Mouse (Mus musculus) T-helper 1 cell (primary cell): Measurements from ENCODE around the gene Prm3.

Experiments used
- in situ Hi-C: fragments of 300-600 bp; cut with MboI, MseI; formaldehyde crosslinking; loops from one replicate; pipeline ENCODE4 v1.15.1; 2025; ENCODE audit warnings: high pct_unique_total_duplicates

Prm3 gene

GRCm38 (mm10) chr16:10774726-10775125, 16.0 kb downstream of the Prm3 start:
- in situ Hi-C loops: loop anchor here (10.0 to 25.0 kb wide), 2 partner anchors 112 to 360 kb away; partner anchors contain the start of gene Nubp1

GRCm38 (mm10) chr16:10773543-10773942, 17.2 kb downstream of the Prm3 start:
- in situ Hi-C loops: loop anchor here (10.0 to 25.0 kb wide), 2 partner anchors 111 to 359 kb away; partner anchors contain the start of gene Nubp1

GRCm38 (mm10) chr16:10771769-10772510, 18.8 kb downstream of the Prm3 start:
- in situ Hi-C loops: loop anchor here (10.0 to 25.0 kb wide), 2 partner anchors 110 to 357 kb away; partner anchors contain the start of gene Nubp1

- in situ Hi-C loops: loop anchor here (10.0 to 25.0 kb wide), 2 partner anchors 108 to 356 kb away; partner anchors contain the start of gene Nubp1
Measured at GRCm38 (mm10) chr16:10770531-10771325, 20.0 kb downstream of the Prm3 start.

- in situ Hi-C loops: loop anchor here (10.0 to 25.0 kb wide), 2 partner anchors 107 to 355 kb away; partner anchors contain the start of gene Nubp1
Measured at GRCm38 (mm10) chr16:10769661-10770060, 21.1 kb downstream of the Prm3 start.

GRCm38 (mm10) chr16:10768821-10769220, 21.9 kb downstream of the Prm3 start:
- in situ Hi-C loops: loop anchor here (25.0 kb wide), 1 partner anchor 107 kb away; no protein-coding TSS in a partner anchor

GRCm38 (mm10) chr16:10767158-10767557, 23.6 kb downstream of the Prm3 start:
- in situ Hi-C loops: loop anchor here (25.0 kb wide), 1 partner anchor 105 kb away; no protein-coding TSS in a partner anchor

- in situ Hi-C loops: loop anchor here (25.0 kb wide), 1 partner anchor 102 kb away; no protein-coding TSS in a partner anchor
Measured at GRCm38 (mm10) chr16:10764323-10764722, 26.4 kb downstream of the Prm3 start.

GRCm38 (mm10) chr16:10763540-10764264, 27.0 kb downstream of the Prm3 start:
- in situ Hi-C loops: loop anchor here (25.0 kb wide), 1 partner anchor 101 kb away; no protein-coding TSS in a partner anchor

GRCm38 (mm10) chr16:10762569-10763180, 28.0 kb downstream of the Prm3 start:
- in situ Hi-C loops: loop anchor here (25.0 kb wide), 1 partner anchor 100 kb away; no protein-coding TSS in a partner anchor

- in situ Hi-C loops: loop anchor here (25.0 kb wide), 1 partner anchor 99 kb away; no protein-coding TSS in a partner anchor
Measured at GRCm38 (mm10) chr16:10761182-10761581, 29.5 kb downstream of the Prm3 start.

GRCm38 (mm10) chr16:10756168-10756567, 34.5 kb downstream of the Prm3 start:
- in situ Hi-C loops: loop anchor here (25.0 kb wide), 1 partner anchor 94 kb away; no protein-coding TSS in a partner anchor

GRCm38 (mm10) chr16:10754521-10755296, 36.0 kb downstream of the Prm3 start:
- in situ Hi-C loops: loop anchor here (25.0 kb wide), 1 partner anchor 92 kb away; no protein-coding TSS in a partner anchor

GRCm38 (mm10) chr16:10749824-10750223, 40.9 kb downstream of the Prm3 start:
- in situ Hi-C loops: loop anchor here (10.0 to 25.0 kb wide), 2 partner anchors 88 to 465 kb away; no protein-coding TSS in a partner anchor

- in situ Hi-C loops: loop anchor here (10.0 kb wide), 1 partner anchor 464 kb away; no protein-coding TSS in a partner anchor
Measured at GRCm38 (mm10) chr16:10749226-10749625, 41.5 kb downstream of the Prm3 start.

- in situ Hi-C loops: loop anchor here (10.0 kb wide), 1 partner anchor 456 kb away; no protein-coding TSS in a partner anchor
Measured at GRCm38 (mm10) chr16:10741082-10741481, 49.6 kb downstream of the Prm3 start.
